Mouse (Mus musculus) G1E (cell line): Measurements from ENCODE around the gene Dcaf7.

Experiments used
- CTCF ChIP-seq: IDR thresholded peaks from 2 replicates; pipeline ENCODE4 v1.5.1; 2012; ENCODE audit warnings: low read depth, low read length, inconsistent platforms, mixed read lengths
- TAL1 ChIP-seq: conservative IDR thresholded peaks from 2 replicates; pipeline ENCODE4 v1.6.1; 2012; ENCODE audit warnings: low read depth, low read length, inconsistent platforms, mixed read lengths

- TF ChIP-seq CTCF (peak; percentile 70), TAL1 (no peak)
Observed at GRCm38 (mm10) chr11:106076321-106076720, 39.6 kb downstream of the Dcaf7 start.
